Mouse (Mus musculus) lung, postnatal 36 days (tissue): ENCODE results near the gene Hyal6.

Experiments used
- DNase-seq: peaks from one replicate; pipeline ENCODE4 v3.0.0; 2022; ENCODE audit warnings: mixed read lengths

The Hyal6 gene

GRCm38 (mm10) chr6:24732945-24733344 is at the start of gene Hyal6:
Gene Hyal6, plus strand, starts transcription at chr6:24733245.
- DNase-seq: no peak

GRCm38 (mm10) chr6:24687871-24688270 is 45.2 kb upstream of the Hyal6 start:
- no peak for DNase-seq

GRCm38 (mm10) chr6:24694455-24695410 is 38.3 kb upstream of the Hyal6 start:
- DNase-seq: no peak

DNA sequence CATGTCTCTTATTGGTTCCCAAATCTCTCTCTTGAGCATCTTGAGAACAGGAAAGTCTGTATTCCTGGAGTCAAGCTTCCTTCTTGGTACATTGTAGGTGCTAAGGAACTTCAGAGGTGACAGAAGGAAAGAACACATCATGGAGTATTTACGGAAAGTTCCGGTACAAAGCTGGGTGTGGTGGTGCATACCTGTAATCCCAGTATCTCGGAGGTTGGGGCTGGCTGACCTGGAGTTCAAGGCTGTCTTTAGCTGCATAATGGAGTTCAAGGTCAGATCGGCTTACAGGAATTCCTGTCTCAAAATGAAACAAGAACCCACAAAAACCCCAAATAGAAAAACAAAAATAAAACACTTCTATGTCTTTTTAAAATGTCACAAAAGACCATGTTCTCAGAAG is 36.9 kb upstream of the Hyal6 start:
- DNase-seq: no peak

GRCm38 (mm10) chr6:24697216-24697615 is 35.8 kb upstream of the Hyal6 start:
- DNase-seq: no peak

DNA sequence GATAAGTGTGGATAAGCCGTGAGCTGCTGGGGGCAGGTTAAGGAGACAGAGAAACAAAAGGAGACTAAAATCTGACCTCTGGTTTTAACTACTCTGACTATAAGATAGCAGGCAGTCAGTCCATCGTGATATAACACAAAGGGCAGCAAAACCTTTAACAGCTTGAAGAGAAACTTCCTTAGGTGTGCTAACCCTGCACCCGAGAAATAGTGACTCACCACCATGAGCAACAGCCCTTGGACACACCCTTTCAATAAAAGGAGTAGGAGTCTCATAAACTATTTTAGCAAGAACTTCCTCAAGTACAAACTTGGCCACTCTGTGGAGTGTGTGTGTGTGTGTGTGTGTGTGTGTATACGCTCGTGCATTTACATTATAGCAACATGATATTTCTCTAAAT is 26.0 kb upstream of the Hyal6 start:
- no peak for DNase-seq

GRCm38 (mm10) chr6:24707499-24707898 is 25.5 kb upstream of the Hyal6 start:
- DNase-seq: no peak

GRCm38 (mm10) chr6:24721317-24722099 is 11.5 kb upstream of the Hyal6 start:
- peak; percentile 35 for DNase-seq

DNA sequence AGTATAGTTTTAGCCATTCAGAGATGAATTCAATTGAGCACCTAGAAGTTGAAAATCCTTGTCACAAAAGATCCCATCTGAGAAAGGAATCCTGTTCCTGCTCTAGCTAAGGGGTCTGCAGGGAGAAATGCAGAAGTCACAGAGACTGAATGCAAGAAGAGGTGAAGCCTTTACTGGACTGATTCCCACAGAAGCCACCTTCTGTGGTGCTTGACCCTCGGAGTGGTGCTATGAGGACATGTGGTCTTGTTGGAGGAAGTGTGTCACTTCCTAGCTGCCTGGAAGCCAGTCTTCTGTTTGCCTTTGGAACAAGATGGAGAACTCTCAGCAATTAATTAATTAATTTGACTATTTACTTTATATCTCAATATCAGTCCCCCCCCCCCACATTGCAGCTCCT is 4.9 kb upstream of the Hyal6 start:
- no peak for DNase-seq

GRCm38 (mm10) chr6:24734565-24734964 is 1.5 kb downstream of the Hyal6 start:
- DNase-seq: no peak

- DNase-seq: no peak
Measured at GRCm38 (mm10) chr6:24748029-24748428, 15.0 kb downstream of the Hyal6 start, which contains the start of gene Hyal4. Gene Hyal4, plus strand, starts transcription at chr6:24748329.

- DNase-seq: no peak
Measured at GRCm38 (mm10) chr6:24759281-24759680, 26.2 kb downstream of the Hyal6 start.

GRCm38 (mm10) chr6:24766261-24766660 is 33.2 kb downstream of the Hyal6 start:
- DNase-seq: no peak

- no peak for DNase-seq
Measured at GRCm38 (mm10) chr6:24779182-24779581, 46.1 kb downstream of the Hyal6 start.

DNA sequence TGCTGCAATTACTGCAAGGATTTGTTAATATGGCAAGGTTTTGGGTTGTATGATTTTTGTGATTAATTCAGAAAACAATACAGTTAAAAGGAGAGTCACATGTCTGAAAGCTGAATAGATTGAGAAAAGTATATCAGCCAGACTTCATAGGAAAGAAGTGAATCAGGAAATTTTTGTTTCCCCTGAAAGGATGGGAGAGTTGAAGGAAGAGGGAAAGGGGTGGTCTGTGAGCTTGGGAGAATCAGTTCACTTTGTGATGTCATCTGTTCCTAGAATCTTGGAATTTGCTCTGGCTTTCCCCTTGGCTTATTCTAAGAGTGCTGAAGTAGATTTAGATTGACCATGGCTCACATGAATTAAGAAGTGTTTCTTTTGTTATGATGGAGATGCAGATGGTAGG is 57.8 kb downstream of the Hyal6 start, which contains the start of gene Spam1:
Gene Spam1, plus strand, starts transcription at position 301 of the 400 bp plus-strand sequence.
- no peak for DNase-seq
